Mouse (Mus musculus) myocyte (in vitro differentiated cells): ENCODE measurements around the gene Gm11214. TPM values are rescaled to one million over a fixed set of nuclear protein-coding genes. Genes with fewer than 3 reads are reported as not detected.

Experiments used
- H3K27me3 ChIP-seq: one replicate; pipeline ENCODE4 v1.6.1; 2011; ENCODE audit not compliant: control insufficient read depth, insufficient read depth, insufficient read length
- H3K36me3 ChIP-seq: one replicate; pipeline ENCODE4 v1.6.1; 2011; ENCODE audit not compliant: control insufficient read depth, insufficient read depth
- H3K4me2 ChIP-seq: one replicate; pipeline ENCODE4 v1.6.1; 2011; ENCODE audit warnings: low read depth, control low read depth
- H3K4me3 ChIP-seq: one replicate; pipeline ENCODE4 v1.5.1; 2011; ENCODE audit warnings: mild to moderate bottlenecking, control low read depth, moderate library complexity
- H3K79me2 ChIP-seq: one replicate; pipeline ENCODE4 v1.6.1; 2011; ENCODE audit not compliant: control insufficient read depth, insufficient read depth
- H3ac ChIP-seq: one replicate; pipeline ENCODE4 v1.6.1; 2011; ENCODE audit not compliant: control insufficient read depth, insufficient read length
- CEBPB ChIP-seq: IDR thresholded peaks from 2 replicates; pipeline ENCODE4 v1.6.1; 2011; ENCODE audit warnings: mild to moderate bottlenecking, moderate library complexity; ENCODE audit not compliant: poor library complexity, insufficient read depth, severe bottlenecking
- E2F4 ChIP-seq: IDR thresholded peaks from one replicate; pipeline ENCODE4 v1.6.1; 2011; ENCODE audit warnings: mild to moderate bottlenecking, control low read depth, moderate library complexity; ENCODE audit not compliant: insufficient read depth
- MAX ChIP-seq: IDR thresholded peaks from one replicate; pipeline ENCODE4 v1.6.1; 2011; ENCODE audit warnings: low read depth, mild to moderate bottlenecking, control low read depth
- MYOD1 ChIP-seq, 3 experiments: IDR thresholded peaks; one replicate each; pipeline ENCODE4 v1.6.1; 2011; ENCODE audit warnings: control low read depth in 2 of 3, low read depth in 2 of 3, mild to moderate bottlenecking in 2 of 3, moderate library complexity in 1 of 3; ENCODE audit not compliant: insufficient read length in 2 of 3, control insufficient read depth in 1 of 3
- MYOG ChIP-seq, 3 experiments: IDR thresholded peaks; one replicate each; pipeline ENCODE4 v1.6.1; 2011; ENCODE audit warnings: control low read depth in 2 of 3, low read depth in 2 of 3, mild to moderate bottlenecking in 2 of 3; ENCODE audit not compliant: insufficient read length in 2 of 3, control insufficient read depth in 1 of 3, insufficient read depth in 1 of 3
- POLR2A ChIP-seq: IDR thresholded peaks from one replicate; pipeline ENCODE4 v1.6.1; 2011; ENCODE audit warnings: low read depth, mild to moderate bottlenecking, control low read depth, moderate library complexity; ENCODE audit not compliant: insufficient read length
- POLR2AphosphoS2 ChIP-seq: IDR thresholded peaks from one replicate; pipeline ENCODE4 v1.6.1; 2011; ENCODE audit warnings: low read depth, control low read depth; ENCODE audit not compliant: insufficient read length
- REST ChIP-seq: IDR thresholded peaks from one replicate; pipeline ENCODE4 v1.6.1; 2011; ENCODE audit warnings: mild to moderate bottlenecking, control low read depth, moderate library complexity; ENCODE audit not compliant: insufficient read depth, insufficient read length
- SRF ChIP-seq: IDR thresholded peaks from one replicate; pipeline ENCODE4 v1.6.1; 2011; ENCODE audit warnings: low read depth; ENCODE audit not compliant: control insufficient read depth, insufficient read length
- TCF12 ChIP-seq: IDR thresholded peaks from one replicate; pipeline ENCODE4 v1.6.1; 2011; ENCODE audit warnings: mild to moderate bottlenecking, control low read depth; ENCODE audit not compliant: poor library complexity, insufficient read depth, severe bottlenecking
- TCF3 ChIP-seq: IDR thresholded peaks from one replicate; pipeline ENCODE4 v1.6.1; 2011; ENCODE audit warnings: low read depth, control low read depth; ENCODE audit not compliant: insufficient read length
- USF1 ChIP-seq: IDR thresholded peaks from one replicate; pipeline ENCODE4 v1.6.1; 2011; ENCODE audit warnings: low read depth, mild to moderate bottlenecking, control low read depth, moderate library complexity
- polyA plus RNA-seq: library from polyadenylated mRNA; unstranded; fragments of >200 nt; fragmentation: generic; extraction: Trizol; gene quantifications from one replicate; pipeline ENCODE4 v1.2.1, GENCODE M21; 2012; ENCODE audit warnings: missing spikeins

Gm11214 gene
- polyA plus RNA-seq, 1 experiment, result not detected

DNA sequence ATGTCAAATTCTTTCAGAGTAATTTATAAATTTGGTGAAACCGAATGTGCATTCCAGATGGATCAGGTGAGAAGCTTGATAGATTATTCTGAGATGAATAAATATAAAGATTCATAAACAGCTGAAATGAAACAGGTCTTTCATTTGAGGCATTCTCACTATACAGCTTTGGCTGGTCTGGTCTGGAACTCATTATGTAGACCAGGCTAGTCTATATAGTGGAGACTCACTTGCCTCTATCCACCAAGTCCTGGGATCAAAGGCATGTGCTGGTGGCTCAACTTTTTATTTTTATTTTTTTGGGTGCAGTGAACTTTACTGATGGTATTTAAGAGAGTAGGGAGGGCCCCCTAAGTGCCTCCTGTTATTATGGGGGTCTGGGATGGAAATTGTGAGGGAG is 1.3 kb downstream of the Gm11214 start:
- no peaks in the 10 kb centered on the region for H3K79me2 ChIP-seq
- H3ac ChIP-seq, result no peak overlapping the region
- H3K36me3 ChIP-seq, result no peaks in the 10 kb centered on the region
- H3K4me2 ChIP-seq, result no peak overlapping the region
- no peak for TF ChIP-seq CEBPB
- no peak for TF ChIP-seq REST
- no peak for TF ChIP-seq TCF12
- no peak for TF ChIP-seq E2F4
- no peak for TF ChIP-seq POLR2A
- H3K4me3 ChIP-seq, result no peak overlapping the region
- no peaks in the 10 kb centered on the region for H3K27me3 ChIP-seq

- no peak for TF ChIP-seq REST
- TF ChIP-seq SRF, result no peak
- no peak for TF ChIP-seq TCF12
- Histone ChIP-seq H3K36me3 (no peaks in the 10 kb centered on the region), H3K27me3 (no peaks in the 10 kb centered on the region), H3K79me2 (no peaks in the 10 kb centered on the region), H3ac (no peak overlapping the region), H3K4me2 (no peak overlapping the region), H3K4me3 (no peak overlapping the region)
Observed at GRCm38 (mm10) chr4:63661426-63661825, 1.8 kb downstream of the Gm11214 start.

DNA sequence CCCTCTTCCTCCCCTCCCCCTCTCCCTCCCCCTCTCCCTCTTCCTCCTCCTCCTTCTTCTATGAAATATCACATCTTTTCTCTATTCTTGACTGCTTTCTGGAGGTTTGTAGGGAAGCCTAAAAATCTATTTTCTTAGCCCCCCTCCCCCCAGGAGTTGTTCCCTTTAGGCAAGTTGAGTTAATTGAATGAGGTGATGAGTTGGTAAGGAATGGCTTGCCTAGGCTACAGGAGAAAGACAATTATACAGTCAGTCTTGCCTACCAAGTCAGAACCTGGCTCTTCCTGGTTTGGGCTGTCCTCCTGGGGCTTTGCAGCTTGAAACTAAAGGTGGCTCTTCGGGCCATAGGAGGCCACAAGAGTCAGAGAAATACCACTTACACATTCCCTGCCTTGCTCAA is 3.4 kb downstream of the Gm11214 start:
- Histone ChIP-seq H3ac (no peak overlapping the region), H3K4me2 (no peak overlapping the region), H3K79me2 (no peaks in the 10 kb centered on the region), H3K36me3 (no peaks in the 10 kb centered on the region), H3K27me3 (no peaks in the 10 kb centered on the region), H3K4me3 (no peak overlapping the region)
- TF ChIP-seq SRF (no peak), TCF3 (no peak), MAX (no peak), USF1 (no peak), POLR2AphosphoS2 (no peak), MYOG (IDR thresholded peaks at IDR 0.05; ENCODE audit: control insufficient read depth in 1 of 3, insufficient read depth in 1 of 3, insufficient read length in 2 of 3, low read depth in 2 of 3) (no peak), MYOD1 (IDR thresholded peaks at IDR 0.05; ENCODE audit: control insufficient read depth in 1 of 3, insufficient read length in 2 of 3, low read depth in 2 of 3) (no peak), REST (no peak), CEBPB (no peak), E2F4 (no peak), POLR2A (no peak), TCF12 (no peak)

DNA sequence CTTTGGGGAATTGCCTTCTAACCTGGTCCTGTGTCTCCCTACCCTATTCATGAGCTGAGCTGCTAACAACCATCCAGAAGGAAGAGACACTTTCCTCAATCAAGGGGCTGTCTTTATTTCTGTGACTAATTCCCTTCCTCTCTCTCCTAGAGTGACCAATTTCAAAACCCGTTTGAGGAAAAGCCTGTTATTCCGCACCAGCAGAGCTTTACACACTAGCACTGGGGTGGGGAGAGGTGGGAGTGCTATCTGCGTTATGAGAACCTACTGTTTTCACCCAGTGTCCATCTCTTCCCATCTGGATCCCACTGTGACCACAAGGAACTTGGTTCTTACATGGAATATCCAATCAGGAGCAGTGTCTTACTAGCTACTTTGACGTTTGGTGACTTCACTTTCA is 4.1 kb downstream of the Gm11214 start:
- Histone ChIP-seq H3K27me3 (no peaks in the 10 kb centered on the region), H3K79me2 (no peaks in the 10 kb centered on the region), H3K36me3 (no peaks in the 10 kb centered on the region), H3K4me2 (peak overlapping the region; percentile 73), H3ac (no peak overlapping the region), H3K4me3 (no peak overlapping the region)
- no peak for TF ChIP-seq MAX
- no peak for TF ChIP-seq TCF3
- TF ChIP-seq POLR2AphosphoS2, result no peak

GRCm38 (mm10) chr4:63654381-63654780 is 8.8 kb downstream of the Gm11214 start:
- Histone ChIP-seq H3K4me3 (no peak overlapping the region), H3K4me2 (no peak overlapping the region), H3ac (no peak overlapping the region), H3K27me3 (no peaks in the 10 kb centered on the region), H3K36me3 (no peaks in the 10 kb centered on the region), H3K79me2 (no peaks in the 10 kb centered on the region)
- no peak for TF ChIP-seq SRF
- no peak for TF ChIP-seq USF1
- TF ChIP-seq MYOD1 (IDR thresholded peaks at IDR 0.05; ENCODE audit: control insufficient read depth in 1 of 3, insufficient read length in 2 of 3, low read depth in 2 of 3), result no peak
- TF ChIP-seq POLR2AphosphoS2, result no peak
- TF ChIP-seq REST, result no peak
- TF ChIP-seq TCF3, result no peak

- Histone ChIP-seq H3K36me3 (no peaks in the 10 kb centered on the region), H3K4me3 (no peak overlapping the region)
- TF ChIP-seq POLR2A (no peak), USF1 (no peak), POLR2AphosphoS2 (no peak), MYOG (IDR thresholded peaks at IDR 0.05; ENCODE audit: control insufficient read depth in 1 of 3, insufficient read depth in 1 of 3, insufficient read length in 2 of 3, low read depth in 2 of 3) (no peak), REST (no peak), E2F4 (no peak), CEBPB (no peak), SRF (no peak), TCF12 (no peak), TCF3 (no peak), MYOD1 (IDR thresholded peaks at IDR 0.05; ENCODE audit: control insufficient read depth in 1 of 3, insufficient read length in 2 of 3, low read depth in 2 of 3) (no peak), MAX (no peak)
Observed at GRCm38 (mm10) chr4:63643956-63644726, 19.0 kb downstream of the Gm11214 start.

More at GRCm38 (mm10) chr4:63643956-63644726, 19.0 kb downstream of the Gm11214 start:
- H3K79me2 ChIP-seq, result no peaks in the 10 kb centered on the region
- no peaks in the 10 kb centered on the region for H3K27me3 ChIP-seq
- H3K4me2 ChIP-seq, result no peak overlapping the region
- no peak overlapping the region for H3ac ChIP-seq
